Comparison of ENCODE assay signal across 15 mouse cellular contexts in the genomic region with DNA sequence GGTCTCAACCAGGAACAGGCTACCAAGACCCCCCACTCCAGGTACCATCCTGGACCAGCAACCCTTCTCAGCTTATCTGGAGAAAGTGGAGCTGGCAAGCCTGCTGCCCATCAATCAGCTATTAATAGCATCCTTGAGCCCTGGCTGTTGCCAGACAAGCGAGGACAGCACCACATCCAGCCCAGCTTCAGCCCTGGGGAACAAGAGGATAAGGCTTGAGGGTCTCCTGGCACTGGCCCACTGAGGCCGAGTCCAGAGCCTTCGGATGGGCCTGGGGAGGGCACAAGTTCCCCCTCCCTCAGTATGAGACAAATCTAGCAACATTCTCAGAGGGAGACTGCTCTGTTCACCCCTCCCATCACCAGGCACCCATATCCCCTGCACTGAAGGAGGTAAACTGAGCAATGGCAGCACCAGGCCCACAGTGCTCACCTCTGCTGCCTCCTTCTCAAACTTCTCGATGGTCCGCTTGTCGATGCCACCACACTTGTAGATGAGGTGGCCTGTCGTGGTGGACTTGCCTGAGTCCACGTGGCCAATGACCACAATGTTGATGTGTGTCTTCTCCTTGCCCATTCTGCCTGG. TPM values are rescaled to one million over a fixed set of nuclear protein-coding genes. Genes with fewer than 3 reads are reported as not detected.
DNase-seq lines count a peak whose midpoint lies in the region; ATAC-seq and TF ChIP-seq lines count a peak whose summit lies in the region.
"Had no signal": no experiment of that assay in that cellular context is flagged by ENCODE, and none has a peak within 500 bp of the region (broad histone marks: within the 10 kb centered on the region; RNA-seq: fewer than 3 reads in every experiment).

No protein-coding gene starts in this region.

- H3K4me2 ChIP-seq in hindbrain, postnatal 0 days (ENCODE audit: low read depth, low read length): peak overlapping the region; percentile 63
- H3K4me2 ChIP-seq: kidney, embryonic 15.5 days; liver, embryonic 13.5 days had no signal

- peak overlapping the region; percentile 7; the same call in 1 of the 2 replicates for H3K9ac ChIP-seq in hindbrain, postnatal 0 days (replicated peaks; ENCODE audit: low read length)
- H3K9ac ChIP-seq: kidney, embryonic 15.5 days; liver, embryonic 13.5 days had no signal

- peaks cover 82% of the 10 kb centered on the region for H3K27me3 ChIP-seq in heart, embryonic 10.5 days (ENCODE audit: insufficient read depth, poor library complexity, severe bottlenecking)
- H3K27me3 ChIP-seq in hindbrain, postnatal 0 days (ENCODE audit: insufficient read depth, low read length): no peaks in the 10 kb centered on the region

- peak overlapping the region; percentile 61; the same call in 1 of the 2 replicates for H3K4me3 ChIP-seq in heart, embryonic 10.5 days
- peak overlapping the region; percentile 97 for H3K4me3 ChIP-seq in cortical plate, adult 2 months (ENCODE audit: insufficient read depth, low read length)
- H3K4me3 ChIP-seq in hindbrain, postnatal 0 days (ENCODE audit: low read length): peak overlapping the region; percentile 50; the same call in 1 of the 2 replicates
- H3K4me3 ChIP-seq: kidney, embryonic 15.5 days; liver, embryonic 13.5 days had no signal

- no peaks in the 10 kb centered on the region for H3K9me3 ChIP-seq in heart, embryonic 10.5 days
- no peaks in the 10 kb centered on the region for H3K9me3 ChIP-seq in hindbrain, postnatal 0 days (ENCODE audit: low read length)
- H3K9me3 ChIP-seq: kidney, embryonic 15.5 days; liver, embryonic 13.5 days had no signal

- no peak for TF ChIP-seq CTCF in cortical plate, adult 2 months (IDR thresholded peaks at IDR 0.05; ENCODE audit: extremely low read depth, insufficient read depth, low read length)
- TF ChIP-seq CTCF in hindbrain, postnatal 0 days (IDR thresholded peaks at IDR 0.05; ENCODE audit: low read depth): no peak

- ATAC-seq in hindbrain, postnatal 0 days: no peak

- peaks cover 43% of the 10 kb centered on the region for H3K4me1 ChIP-seq in heart, embryonic 10.5 days
- peaks cover 16% of the 10 kb centered on the region for H3K4me1 ChIP-seq in cortical plate, adult 2 months (ENCODE audit: control insufficient read depth, insufficient read depth, low read length)
- peaks cover 29% of the 10 kb centered on the region for H3K4me1 ChIP-seq in hindbrain, postnatal 0 days (ENCODE audit: insufficient read depth, low read length)
- H3K4me1 ChIP-seq: liver, embryonic 13.5 days had no signal

- peaks cover 10% of the 10 kb centered on the region; the same call in 1 of the 2 replicates for H3K36me3 ChIP-seq in heart, embryonic 10.5 days
- H3K36me3 ChIP-seq in hindbrain, postnatal 0 days (ENCODE audit: insufficient read depth, low read length): peaks cover 10% of the 10 kb centered on the region; the same call in 1 of the 2 replicates
- H3K36me3 ChIP-seq: kidney, embryonic 15.5 days; liver, embryonic 13.5 days had no signal

- peak overlapping the region; percentile 83; the same call in 1 of the 2 replicates for H3K27ac ChIP-seq in heart, embryonic 10.5 days
- H3K27ac ChIP-seq in cortical plate, adult 2 months (ENCODE audit: insufficient read depth, low read length): no peak overlapping the region
- H3K27ac ChIP-seq in hindbrain, postnatal 0 days: no peak overlapping the region
- H3K27ac ChIP-seq: kidney, embryonic 15.5 days; liver, embryonic 13.5 days; macrophage; stomach, postnatal 0 days had no signal

- peak; percentile 40 for DNase-seq in adrenal gland, postnatal 14 days
- no peak for DNase-seq in adrenal gland, postnatal 25 days
- DNase-seq in heart, embryonic 10.5 days (ENCODE audit: low spot score): no peak
- no peak for DNase-seq in heart, adult 8-10 months (ENCODE audit: low spot score)
- no peak for DNase-seq in hindbrain, postnatal 0 days (ENCODE audit: low spot score)
- DNase-seq in thymus, postnatal 14 days: no peak
- DNase-seq in spleen, postnatal 10 days (ENCODE audit: low spot score in 2 of 2): no peak
- DNase-seq: liver, embryonic 13.5 days; right cerebral cortex, postnatal 25 days had no signal

- no peak for TF ChIP-seq POLR2A in cortical plate, adult 2 months (IDR thresholded peaks at IDR 0.05; ENCODE audit: extremely low read depth, insufficient read depth, low read length)

- 54% methylated on average over 8 of the region's 8 CpGs for WGBS in heart, embryonic 10.5 days
- WGBS in hindbrain, postnatal 0 days: 73% methylated on average over 8 of the region's 8 CpGs

RNA-seq across cellular contexts. Expression of a gene that starts 1.9 kb away (rescaled TPM):
- 38.4 and 47.9 TPM in 2 replicates for total RNA-seq in adrenal gland, postnatal 14 days (2021)
- 38.2 and 49.3 TPM in 2 replicates for total RNA-seq in adrenal gland, postnatal 25 days (2021)
- polyA plus RNA-seq in heart, embryonic 10.5 days (2016; fragmentation: Nextera tagmentation; extraction: Ambion mirVana): 0.95 and 2.6 TPM in 2 replicates
- 1,000 to 10,000 TPM; 1,613 to 1,715 (median 1,670) TPM for total RNA-seq in heart, adult 8-10 months (2022)
- polyA plus RNA-seq in cortical plate, adult 2 months (2012; rRNA removed): 1,125 and 1,195 TPM in 2 replicates
- 304 and 351 TPM in 2 replicates for total RNA-seq in hindbrain, postnatal 0 days (2014; rRNA removed)
- polyA plus RNA-seq in hindbrain, postnatal 0 days (2015; fragmentation: Nextera tagmentation; extraction: Ambion mirVana): 24.7 and 26.7 TPM in 2 replicates
- polyA plus RNA-seq: liver, embryonic 13.5 days had no signal

RNA-seq across cellular contexts. Expression of a gene that starts 19.8 kb away (rescaled TPM):
- 6.0 and 6.8 TPM in 2 replicates for total RNA-seq in adrenal gland, postnatal 14 days (2021)
- 3.7 and 6.3 TPM in 2 replicates for total RNA-seq in adrenal gland, postnatal 25 days (2021)
- 0.07 and 0.50 TPM in 2 replicates for polyA plus RNA-seq in heart, embryonic 10.5 days (2016; fragmentation: Nextera tagmentation; extraction: Ambion mirVana)
- under 1 TPM in 3 of 4 experiments, not detected in 1; 0.06 to 0.12 (median 0.09) TPM for total RNA-seq in heart, adult 8-10 months (2022)
- 171 and 180 TPM in 2 replicates for polyA plus RNA-seq in cortical plate, adult 2 months (2012; rRNA removed)
- 128 and 142 TPM in 2 replicates for total RNA-seq in hindbrain, postnatal 0 days (2014; rRNA removed)
- polyA plus RNA-seq in hindbrain, postnatal 0 days (2015; fragmentation: Nextera tagmentation; extraction: Ambion mirVana): 32.3 and 34.6 TPM in 2 replicates
- total RNA-seq: gastrocnemius, postnatal 36 days had no signal
- polyA plus RNA-seq: macrophage had no signal

RNA-seq across cellular contexts. Expression of a gene that starts 32.1 kb away (rescaled TPM):
- total RNA-seq in adrenal gland, postnatal 14 days (2021): 95.5 and 98.6 TPM in 2 replicates
- 79.5 and 82.6 TPM in 2 replicates for total RNA-seq in adrenal gland, postnatal 25 days (2021)
- polyA plus RNA-seq in heart, embryonic 10.5 days (2016; fragmentation: Nextera tagmentation; extraction: Ambion mirVana): 172 and 240 TPM in 2 replicates
- 10 to 100 TPM; 45.3 to 54.3 (median 52.4) TPM for total RNA-seq in heart, adult 8-10 months (2022)
- 115 and 128 TPM in 2 replicates for polyA plus RNA-seq in cortical plate, adult 2 months (2012; rRNA removed)
- total RNA-seq in hindbrain, postnatal 0 days (2014; rRNA removed): 300 and 340 TPM in 2 replicates
- 329 and 347 TPM in 2 replicates for polyA plus RNA-seq in hindbrain, postnatal 0 days (2015; fragmentation: Nextera tagmentation; extraction: Ambion mirVana)

RNA-seq across cellular contexts. Expression of a gene that starts 47.7 kb away (rescaled TPM):
- 0.11 TPM in 1 of 2 replicates, not detected in the other for total RNA-seq in adrenal gland, postnatal 14 days (2021)
- total RNA-seq in adrenal gland, postnatal 25 days (2021): not detected in 2 replicates
- not detected in 2 replicates for polyA plus RNA-seq in heart, embryonic 10.5 days (2016; fragmentation: Nextera tagmentation; extraction: Ambion mirVana)
- not detected for total RNA-seq in heart, adult 8-10 months (2022)
- polyA plus RNA-seq in cortical plate, adult 2 months (2012; rRNA removed): 0.04 and 0.10 TPM in 2 replicates
- total RNA-seq in hindbrain, postnatal 0 days (2014; rRNA removed): not detected in 2 replicates
- not detected in 2 replicates for polyA plus RNA-seq in hindbrain, postnatal 0 days (2015; fragmentation: Nextera tagmentation; extraction: Ambion mirVana)
- total RNA-seq: gastrocnemius, postnatal 36 days; left cerebral cortex, adult 8-10 months had no signal
- polyA plus RNA-seq: kidney, embryonic 15.5 days; macrophage had no signal

RNA-seq across cellular contexts. Expression of a gene that starts 58.1 kb away (rescaled TPM):
- total RNA-seq in adrenal gland, postnatal 14 days (2021): 0.56 and 0.60 TPM in 2 replicates
- total RNA-seq in adrenal gland, postnatal 25 days (2021): 0.58 TPM in 1 of 2 replicates, not detected in the other
- 0.11 and 0.79 TPM in 2 replicates for polyA plus RNA-seq in heart, embryonic 10.5 days (2016; fragmentation: Nextera tagmentation; extraction: Ambion mirVana)
- under 1 TPM; 0.30 to 0.46 (median 0.38) TPM for total RNA-seq in heart, adult 8-10 months (2022)
- 0.50 and 0.53 TPM in 2 replicates for polyA plus RNA-seq in cortical plate, adult 2 months (2012; rRNA removed)
- total RNA-seq in hindbrain, postnatal 0 days (2014; rRNA removed): 0.07 and 0.47 TPM in 2 replicates
- 0.09 and 0.18 TPM in 2 replicates for polyA plus RNA-seq in hindbrain, postnatal 0 days (2015; fragmentation: Nextera tagmentation; extraction: Ambion mirVana)
- polyA plus RNA-seq: macrophage had no signal

Comparison
In these comparisons a context has a peak if more than half of its experiments do, and no peak if none do; other contexts are left out.
1. RNA of a gene that starts 19.8 kb away (total RNA-seq): 128 to 142 TPM in hindbrain, postnatal 0 days; 3.7 to 6.3 TPM in adrenal gland, postnatal 25 days, 6.0 to 6.8 TPM in adrenal gland, postnatal 14 days and 0.06 to 0.12 TPM in heart, adult 8-10 months; every median in the first group is over 10 times any median in the second.
2. Peak in every context shown above with its lines, with median percentiles within 50 percentile points of each other: H3K4me3 ChIP-seq.